Mouse (Mus musculus): ENCODE results near the gene Pitpnm2.

Gene Pitpnm2

DNA sequence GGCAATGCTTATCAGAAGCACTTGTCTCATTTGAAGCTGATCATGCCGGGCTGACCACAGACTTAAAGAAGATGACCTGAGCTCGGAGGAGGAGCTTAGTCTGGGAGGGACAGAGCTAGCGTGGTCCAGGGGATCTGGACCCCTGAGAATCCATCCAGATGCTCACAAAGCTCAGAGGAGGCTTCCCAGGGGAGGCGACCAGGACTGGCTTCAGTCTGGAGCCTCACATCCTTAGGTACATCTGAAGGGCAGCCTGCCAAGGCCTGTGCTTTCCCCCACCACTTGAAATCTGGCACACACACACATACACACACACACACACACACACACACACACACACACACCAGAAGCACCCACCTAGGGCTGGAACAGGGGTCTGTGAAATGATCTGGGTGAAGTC is 47.5 kb downstream of the Pitpnm2 start:
- no peak for DNase-seq (ENCODE audit: low read depth, low spot score)

- DNase-seq (ENCODE audit: low read depth, low spot score), result no peak
Measured at GRCm38 (mm10) chr5:124201564-124201963, 48.0 kb downstream of the Pitpnm2 start.

GRCm38 (mm10) chr5:124200844-124201243 is 48.7 kb downstream of the Pitpnm2 start:
- DNase-seq (ENCODE audit: low read depth, low spot score), result no peak

DNA sequence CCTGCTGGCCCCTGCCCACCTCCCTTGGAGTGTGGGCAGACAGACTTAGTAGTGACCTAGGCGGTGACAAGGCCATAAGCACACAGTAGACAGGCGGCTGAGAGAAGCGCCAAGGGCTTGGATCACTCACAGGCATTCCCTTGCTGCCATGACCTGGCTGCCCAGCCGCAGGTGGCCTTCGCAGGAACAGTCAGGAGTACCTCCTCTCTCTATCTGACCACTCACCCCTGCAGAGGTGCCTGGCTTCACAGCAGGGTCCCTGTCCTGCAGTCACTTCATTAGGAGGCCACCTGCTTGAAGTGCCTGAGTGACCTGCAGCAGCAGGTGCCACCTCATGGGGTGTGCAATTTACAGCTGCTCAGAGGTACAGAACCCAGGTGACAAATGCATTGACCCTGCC is 50.4 kb downstream of the Pitpnm2 start:
- DNase-seq (ENCODE audit: low read depth, low spot score), result no peak

DNA sequence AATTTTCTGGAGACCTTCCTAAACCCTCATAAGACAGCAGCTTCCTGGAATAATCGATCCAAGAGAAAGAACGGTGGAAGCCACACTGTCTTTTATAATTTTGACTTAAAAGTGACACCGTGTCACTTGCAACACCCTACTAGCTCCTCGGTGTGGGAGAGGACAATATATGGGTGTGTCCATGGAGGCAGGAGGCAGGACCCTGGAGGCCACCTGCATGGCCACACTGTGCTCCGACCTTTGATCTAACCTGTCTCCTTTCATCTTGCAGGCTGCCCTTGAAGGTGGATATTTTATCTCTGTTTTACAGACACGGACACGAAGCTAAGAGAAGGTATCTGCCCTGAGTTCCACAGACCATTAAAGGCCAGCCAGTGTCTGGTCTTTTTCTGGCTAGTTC is 51.1 kb downstream of the Pitpnm2 start:
- DNase-seq (ENCODE audit: low read depth, low spot score), result no peak

GRCm38 (mm10) chr5:124196082-124196481 is 53.5 kb downstream of the Pitpnm2 start:
- no peak for DNase-seq (ENCODE audit: low read depth, low spot score)

- DNase-seq (ENCODE audit: low read depth, low spot score), result no peak
Measured at GRCm38 (mm10) chr5:124194386-124195084, 55.0 kb downstream of the Pitpnm2 start.

GRCm38 (mm10) chr5:124193286-124194112 is 56.1 kb downstream of the Pitpnm2 start:
- no peak for DNase-seq (ENCODE audit: low read depth, low spot score)

DNA sequence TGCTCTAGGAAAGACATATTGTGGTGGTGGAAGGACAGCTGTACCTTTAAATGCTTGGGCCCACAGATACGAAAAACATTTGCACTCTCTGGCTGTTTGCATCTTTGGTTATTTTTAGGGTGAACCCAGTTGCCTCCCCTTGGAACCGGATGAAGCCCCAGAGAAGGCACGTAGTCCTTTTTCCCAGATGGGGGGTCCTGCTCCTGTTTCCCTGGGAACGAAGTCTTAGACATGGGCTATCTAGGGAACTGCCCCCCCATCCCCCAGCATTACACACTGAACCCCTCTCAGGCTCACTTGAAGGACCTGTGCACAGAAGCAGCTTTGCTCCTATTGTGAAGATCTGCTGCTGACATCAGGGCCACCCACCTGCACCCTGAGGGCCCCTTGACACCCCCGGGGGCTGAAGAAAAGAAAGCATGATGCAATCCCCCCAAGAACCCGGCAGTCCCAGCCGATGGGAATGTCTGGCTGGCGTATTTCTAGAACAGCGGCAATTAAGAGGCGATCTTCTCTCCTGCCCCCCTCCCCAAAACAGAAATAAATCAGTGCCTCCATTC is 56.8 kb downstream of the Pitpnm2 start:
- no peak for DNase-seq (ENCODE audit: low read depth, low spot score)

- no peak for DNase-seq (ENCODE audit: low read depth, low spot score)
Measured at GRCm38 (mm10) chr5:124192251-124192710, 57.3 kb downstream of the Pitpnm2 start.

- DNase-seq (ENCODE audit: low read depth, low spot score), result no peak
Measured at GRCm38 (mm10) chr5:124190146-124190870, 59.3 kb downstream of the Pitpnm2 start.

GRCm38 (mm10) chr5:124189572-124189981 is 60.0 kb downstream of the Pitpnm2 start:
- no peak for DNase-seq (ENCODE audit: low read depth, low spot score)

- DNase-seq (ENCODE audit: low read depth, low spot score), result no peak
Measured at GRCm38 (mm10) chr5:124187508-124188311, 61.9 kb downstream of the Pitpnm2 start.

GRCm38 (mm10) chr5:124186981-124187507 is 62.5 kb downstream of the Pitpnm2 start:
- no peak for DNase-seq (ENCODE audit: low read depth, low spot score)

DNA sequence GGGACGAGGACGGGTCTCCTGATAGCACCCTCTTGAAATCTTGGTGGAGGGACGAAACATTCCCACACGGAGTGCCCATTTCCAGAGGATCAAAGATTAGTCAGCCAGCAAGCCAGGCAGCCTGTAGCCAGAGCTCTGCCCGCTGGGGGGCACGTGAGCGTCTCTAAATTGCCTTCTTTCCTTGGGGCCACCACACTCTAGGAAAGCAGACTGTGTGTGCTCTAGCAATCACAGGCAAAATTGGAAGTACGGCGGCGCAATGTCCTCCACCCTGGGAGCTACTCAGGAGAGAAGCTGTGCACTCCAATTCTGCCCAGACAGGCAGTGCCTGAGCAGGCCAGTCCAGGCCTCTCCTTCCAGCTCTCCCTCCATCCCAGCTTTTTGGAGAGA is 63.1 kb downstream of the Pitpnm2 start:
- DNase-seq (ENCODE audit: low read depth, low spot score), result no peak

DNA sequence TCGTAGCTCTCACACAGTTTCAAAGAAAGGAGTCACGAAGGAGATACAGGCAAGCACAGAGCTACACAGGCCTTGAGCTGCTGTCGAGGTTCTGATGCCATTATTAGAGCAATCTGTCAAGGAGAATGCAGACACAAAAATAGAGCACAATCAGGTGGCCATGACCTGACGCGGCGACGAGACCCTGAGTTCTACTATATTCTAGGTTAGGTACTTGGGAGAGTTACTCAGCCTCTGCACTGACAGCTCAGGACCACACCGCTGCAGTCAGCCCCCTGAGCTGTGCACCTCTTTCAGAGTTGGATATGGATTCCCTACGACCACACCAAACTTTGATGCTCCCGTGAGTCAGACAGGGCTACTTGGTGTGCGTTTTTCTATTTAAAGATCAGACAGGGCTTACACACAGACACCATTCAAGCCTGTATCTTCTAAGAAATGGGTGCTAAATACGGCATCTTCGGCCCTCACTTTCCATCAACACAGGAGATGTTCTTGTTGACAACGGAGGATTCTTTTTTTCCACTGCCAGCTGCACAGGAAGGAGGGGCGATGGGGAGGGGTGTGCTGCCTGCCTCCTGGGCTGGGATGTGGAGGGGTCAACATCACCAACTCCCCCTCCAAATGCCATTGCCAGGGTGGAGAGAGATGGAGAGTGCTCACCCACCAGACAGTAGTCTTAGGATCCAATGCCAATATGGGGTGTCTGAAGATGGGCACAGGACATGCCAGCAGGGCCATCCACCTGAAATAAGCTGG is 63.7 kb downstream of the Pitpnm2 start:
- DNase-seq (ENCODE audit: low read depth, low spot score), result no peak

- no peak for DNase-seq (ENCODE audit: low read depth, low spot score)
Measured at GRCm38 (mm10) chr5:124184898-124185701, 64.5 kb downstream of the Pitpnm2 start.

DNA sequence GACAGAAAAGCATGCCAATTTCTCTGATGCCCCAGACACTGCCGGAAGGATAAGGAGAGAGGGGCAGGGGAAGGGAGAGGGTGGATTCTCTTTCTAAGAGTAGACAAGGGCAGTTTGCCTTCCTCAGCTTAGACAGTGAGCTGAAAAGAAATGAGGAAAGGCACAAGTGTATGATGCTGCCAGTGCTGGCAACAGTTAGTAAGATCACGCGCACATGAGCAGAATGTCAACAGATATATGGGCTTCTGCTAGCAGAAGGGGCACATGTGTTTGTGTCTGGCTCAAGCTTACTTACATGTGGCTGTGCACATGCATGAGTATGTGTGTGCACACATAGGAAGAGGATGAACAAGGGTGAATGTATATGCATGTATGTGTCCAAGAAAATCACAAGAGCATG is 65.4 kb downstream of the Pitpnm2 start:
- DNase-seq (ENCODE audit: low read depth, low spot score), result no peak

GRCm38 (mm10) chr5:124182642-124183041 is 66.9 kb downstream of the Pitpnm2 start:
- no peak for DNase-seq (ENCODE audit: low read depth, low spot score)

Data from A20 (cell line).